Mouse (Mus musculus) frontal cortex, postnatal 14 days (tissue): Measurements from ENCODE around the gene Ptprg.
A peak's percentile ranks its signal among the peaks of the same experiment; 100 is the strongest.

Source experiments
- DNase-seq, 2 experiments: peaks; one replicate each; pipeline ENCODE4 v3.0.0; 2022; ENCODE audit warnings: low spot score in 2 of 2

The Ptprg gene

DNA sequence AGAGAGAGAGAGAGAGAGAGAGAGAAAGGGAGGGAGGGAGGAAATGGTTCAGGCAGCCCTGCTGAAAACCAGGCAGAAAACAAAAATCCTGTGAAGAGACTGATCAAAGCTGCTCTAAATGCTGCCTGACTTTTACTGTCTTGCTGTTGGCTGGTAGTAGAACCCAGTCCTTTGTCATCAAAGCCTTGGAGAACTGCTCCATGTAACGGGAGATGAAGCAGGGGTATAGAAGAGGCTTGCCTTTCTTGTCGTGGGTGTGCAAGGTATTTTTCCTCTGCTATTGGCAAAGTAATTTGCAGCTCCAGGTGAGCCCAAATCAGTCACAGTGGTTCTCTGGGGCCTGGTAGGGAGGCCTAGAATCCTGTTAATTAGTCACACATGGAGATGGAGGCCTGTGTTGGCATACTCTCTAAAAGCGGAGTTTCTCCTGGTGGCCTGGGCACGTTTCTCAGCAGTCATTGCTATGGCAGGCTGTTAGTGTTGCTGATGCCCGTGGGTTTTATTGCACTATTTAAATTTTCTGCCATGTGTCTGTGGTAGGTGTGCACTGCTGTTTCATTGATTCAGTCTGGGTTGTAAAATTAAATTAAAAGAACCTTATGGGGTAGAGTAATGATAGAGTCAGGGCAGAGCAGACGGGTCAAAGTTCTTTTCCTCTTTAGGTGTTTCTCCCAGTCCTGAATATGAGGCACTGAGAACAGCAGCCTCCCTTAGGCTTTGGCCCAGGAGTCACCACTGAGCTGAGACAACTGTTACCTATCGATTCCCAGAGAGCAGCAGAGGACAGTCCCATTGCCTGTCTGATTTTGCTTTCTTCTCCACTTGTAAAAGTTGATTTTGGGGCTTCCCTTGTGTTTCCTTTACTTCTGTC is 269.7 kb downstream of the Ptprg start:
- no peak for DNase-seq

GRCm38 (mm10) chr14:11823701-11824095 is 270.4 kb downstream of the Ptprg start:
- DNase-seq, result no peak

DNA sequence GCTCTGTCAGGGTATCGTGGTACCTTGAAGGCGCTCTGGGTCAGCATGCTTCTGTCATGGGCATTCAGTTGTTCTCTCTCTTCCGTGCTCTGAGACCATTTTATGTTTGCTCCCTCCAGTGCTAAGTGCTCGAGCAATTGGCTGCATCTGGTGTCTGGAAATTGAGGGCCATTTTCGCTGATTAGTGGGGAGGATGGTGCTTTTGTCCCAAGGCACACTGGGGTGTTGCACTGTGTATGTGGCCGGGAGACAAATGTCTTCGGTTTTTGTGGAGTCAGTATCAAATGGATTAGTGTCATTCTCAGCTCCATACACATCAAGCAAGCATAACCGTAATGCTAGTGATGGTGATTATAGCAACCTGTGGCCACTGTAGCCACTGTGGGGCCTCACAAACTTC is 271.6 kb downstream of the Ptprg start:
- DNase-seq, result no peak

GRCm38 (mm10) chr14:11825551-11825950 is 272.2 kb downstream of the Ptprg start:
- no peak for DNase-seq

DNA sequence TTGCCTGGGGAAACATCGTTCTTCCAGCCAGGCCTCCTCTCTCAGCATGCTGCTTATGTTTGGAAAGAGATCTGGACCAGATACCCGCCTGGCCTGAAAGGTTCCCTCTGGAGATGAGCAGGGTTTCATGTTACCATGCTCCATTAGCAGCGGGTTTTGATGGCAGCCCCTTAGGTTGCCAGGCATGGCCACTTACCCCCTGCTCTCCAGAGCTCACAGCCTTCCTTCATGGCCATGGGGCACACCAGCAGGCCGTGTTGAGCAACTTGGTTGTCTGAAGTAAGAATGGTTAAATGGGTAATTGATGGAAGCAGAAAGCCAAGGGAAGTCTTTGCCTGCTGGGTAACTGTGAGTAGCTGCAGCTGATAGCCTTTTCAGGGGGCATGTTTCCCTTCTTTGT is 274.8 kb downstream of the Ptprg start:
- no peak for DNase-seq

- DNase-seq, result no peak
Observed at GRCm38 (mm10) chr14:11833678-11834077, 280.3 kb downstream of the Ptprg start.

DNA sequence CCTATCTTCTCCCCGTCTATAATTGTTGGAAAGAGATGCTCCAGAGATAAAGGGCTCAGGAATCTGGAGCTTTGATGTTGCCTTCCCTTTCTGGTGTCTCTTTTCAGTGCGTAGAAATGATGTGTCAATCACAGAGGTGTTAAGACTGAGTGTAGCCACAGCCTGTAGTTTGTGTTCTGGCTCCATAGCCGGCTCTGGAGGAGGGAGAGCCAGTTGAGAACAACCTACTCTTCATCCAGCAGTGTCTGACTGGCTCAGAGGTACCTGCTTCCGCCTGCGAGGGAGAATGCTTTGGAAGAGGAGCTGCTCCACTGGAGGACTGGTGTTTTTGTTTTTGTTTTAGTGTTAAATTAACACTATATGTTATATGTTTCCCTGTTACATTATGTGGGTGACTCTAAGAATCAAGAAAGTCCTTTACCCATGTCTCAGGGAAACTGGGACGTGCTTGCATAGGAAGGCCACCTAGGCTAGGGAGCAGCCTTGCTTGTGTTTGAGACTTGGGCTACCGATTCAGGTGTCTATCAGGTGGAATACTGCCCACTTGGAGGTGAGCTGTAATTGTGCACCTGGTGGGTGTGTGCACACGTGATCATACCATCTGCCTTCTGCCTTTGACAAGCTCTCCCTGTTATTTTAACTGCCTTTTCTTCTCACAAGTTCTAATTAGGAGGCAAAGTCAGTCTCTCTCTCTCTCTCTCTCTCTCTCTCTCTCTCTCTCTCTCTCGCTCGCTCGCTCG is 282.5 kb downstream of the Ptprg start:
- DNase-seq, result no peak

- DNase-seq, result no peak
Observed at GRCm38 (mm10) chr14:11837714-11838113, 284.4 kb downstream of the Ptprg start.

DNA sequence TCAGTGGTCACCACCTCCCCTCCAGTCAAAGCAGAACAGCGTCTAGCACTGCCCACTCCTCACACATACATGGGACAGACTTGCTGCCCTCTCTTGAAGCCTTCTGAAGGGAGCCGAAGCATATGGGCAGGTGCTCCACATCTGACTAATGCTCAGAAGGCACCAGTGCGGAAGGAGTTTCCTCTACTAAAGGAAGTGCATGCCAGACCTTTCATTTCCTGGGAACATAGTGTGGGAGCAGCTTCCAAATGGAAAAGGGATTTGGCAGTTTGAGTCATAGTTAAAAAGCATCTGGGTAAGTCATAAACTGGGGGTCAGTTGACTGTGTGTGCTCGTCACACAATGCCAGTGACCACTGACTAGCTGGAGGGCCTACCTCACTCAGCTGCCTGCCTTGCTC is 288.3 kb downstream of the Ptprg start:
- no peak for DNase-seq

DNA sequence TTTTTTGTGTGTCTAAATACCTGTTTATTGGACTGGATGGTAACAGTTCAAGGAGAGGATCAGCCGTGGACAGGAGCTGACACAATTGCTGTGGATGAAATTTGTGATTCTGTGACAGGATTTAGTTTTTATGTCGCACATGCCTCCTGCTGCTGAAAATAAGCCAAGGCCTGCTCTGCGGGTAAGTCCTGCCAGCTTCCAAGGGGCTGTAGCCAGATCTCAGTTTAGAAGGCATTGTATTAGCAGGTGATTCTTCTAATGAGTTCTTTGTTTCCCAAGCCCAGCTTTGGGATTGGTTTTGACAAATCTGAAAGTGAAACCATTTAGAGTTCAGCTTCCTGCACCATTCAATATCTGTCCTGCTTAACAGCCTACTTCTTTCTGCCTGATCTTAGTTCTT is 299.6 kb downstream of the Ptprg start:
- DNase-seq, result no peak

GRCm38 (mm10) chr14:11855499-11855898 is 302.2 kb downstream of the Ptprg start:
- no peak for DNase-seq

- DNase-seq, result no peak
Observed at GRCm38 (mm10) chr14:11857928-11858481, 304.7 kb downstream of the Ptprg start.

DNA sequence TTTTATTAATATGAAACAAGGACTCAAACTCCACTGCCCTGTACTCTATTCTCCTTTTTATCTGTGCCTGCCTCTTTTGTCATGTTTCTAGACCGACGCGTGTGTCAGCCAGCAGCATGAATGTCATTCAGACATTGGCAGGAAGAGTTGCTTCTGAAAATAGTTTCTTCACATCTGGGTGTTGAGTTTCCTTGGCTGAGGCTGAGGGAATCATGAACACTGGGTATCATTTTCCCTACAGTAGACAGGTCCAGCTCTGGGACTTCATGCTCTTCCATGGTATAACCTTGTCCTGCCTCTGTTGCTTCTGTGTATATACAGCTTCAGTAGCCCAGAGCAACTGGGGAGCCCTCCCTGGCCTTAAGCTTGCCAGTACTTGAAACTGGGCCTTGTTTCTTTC is 310.0 kb downstream of the Ptprg start:
- no peak for DNase-seq

- no peak for DNase-seq
Observed at GRCm38 (mm10) chr14:11864840-11865239, 311.5 kb downstream of the Ptprg start.

- no peak for DNase-seq
Observed at GRCm38 (mm10) chr14:11865332-11865731, 312.0 kb downstream of the Ptprg start.

GRCm38 (mm10) chr14:11865872-11866271 is 312.5 kb downstream of the Ptprg start:
- DNase-seq, result no peak

- DNase-seq, result no peak
Observed at GRCm38 (mm10) chr14:11866416-11866815, 313.1 kb downstream of the Ptprg start.

DNA sequence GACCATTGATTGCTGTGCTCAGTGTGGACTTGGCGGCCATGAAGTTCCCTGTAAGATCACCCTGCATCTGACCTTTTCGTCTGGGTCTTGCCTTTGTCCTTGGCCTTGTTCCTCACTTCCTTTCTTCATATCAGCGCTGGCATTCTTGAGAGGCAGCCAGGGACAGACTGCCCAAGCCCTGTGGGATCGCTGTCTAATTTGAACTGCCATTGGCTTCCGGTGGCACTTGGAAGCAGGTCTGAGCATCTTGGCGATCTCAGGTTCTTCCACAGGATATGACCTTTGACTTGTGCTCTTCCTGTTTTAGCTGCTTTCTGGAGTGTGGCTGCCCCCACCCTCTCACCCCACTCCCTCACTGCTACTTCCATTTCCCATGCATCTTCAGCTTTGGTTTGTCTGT is 315.3 kb downstream of the Ptprg start:
- no peak for DNase-seq

- no peak for DNase-seq
Observed at GRCm38 (mm10) chr14:11871752-11872344, 318.5 kb downstream of the Ptprg start.

GRCm38 (mm10) chr14:11874266-11874665 is 320.9 kb downstream of the Ptprg start:
- DNase-seq, result no peak

- peak; percentile 36 to 56 for DNase-seq
Observed at GRCm38 (mm10) chr14:11874960-11875889, 321.9 kb downstream of the Ptprg start.
